Mouse (Mus musculus): Measurements from ENCODE around the gene Ccl27a.
A peak's percentile ranks its signal among the peaks of the same experiment; 100 is the strongest.

Gene Ccl27a

GRCm38 (mm10) chr4:41755338-41756305 is 18.4 kb downstream of the Ccl27a start, which contains the start of gene Sigmar1:
Gene Sigmar1 (minus strand): TSS chr4:41756157.
- peak; percentile 84 for DNase-seq (ENCODE audit: low spot score)

- DNase-seq (ENCODE audit: low spot score): no peak
Observed at GRCm38 (mm10) chr4:41754797-41755337, 19.2 kb downstream of the Ccl27a start, which contains the start of gene Galt. Gene Galt (plus strand): TSS chr4:41755228.

- DNase-seq (ENCODE audit: low spot score): no peak
Observed at GRCm38 (mm10) chr4:41745021-41745420, 29.0 kb downstream of the Ccl27a start.

- DNase-seq (ENCODE audit: low spot score): no peak
Observed at GRCm38 (mm10) chr4:41744131-41744530, 29.9 kb downstream of the Ccl27a start.

GRCm38 (mm10) chr4:41741158-41741560 is 32.9 kb downstream of the Ccl27a start:
- DNase-seq (ENCODE audit: low spot score): peak; percentile 94

GRCm38 (mm10) chr4:41740380-41741157 is 33.5 kb downstream of the Ccl27a start:
- DNase-seq (ENCODE audit: low spot score): peak; percentile 78

GRCm38 (mm10) chr4:41739260-41739659 is 34.8 kb downstream of the Ccl27a start:
- no peak for DNase-seq (ENCODE audit: low spot score)

GRCm38 (mm10) chr4:41738256-41738603 is 35.8 kb downstream of the Ccl27a start:
- no peak for DNase-seq (ENCODE audit: low spot score)

GRCm38 (mm10) chr4:41737602-41738255 is 36.3 kb downstream of the Ccl27a start:
- DNase-seq (ENCODE audit: low spot score): peak; percentile 82

GRCm38 (mm10) chr4:41731052-41731765 is 42.8 kb downstream of the Ccl27a start, which contains the start of gene Arid3c:
Gene Arid3c (minus strand): TSS chr4:41731142.
- DNase-seq (ENCODE audit: low spot score): no peak

GRCm38 (mm10) chr4:41726826-41727621 is 47.0 kb downstream of the Ccl27a start:
- DNase-seq (ENCODE audit: low spot score): no peak

- peak; percentile 95 for DNase-seq (ENCODE audit: low spot score)
Observed at GRCm38 (mm10) chr4:41722918-41723351, 51.1 kb downstream of the Ccl27a start, which contains the start of gene Dctn3. Gene Dctn3 (minus strand): TSS chr4:41723170.

All from layer of hippocampus, adult 11-12 months (tissue).